Mouse (Mus musculus) cerebellum, postnatal 14 days (tissue): Measurements from ENCODE around the gene Lgr4.
A peak's percentile ranks its signal among the peaks of the same experiment; 100 is the strongest.

ENCODE experiments used
- DNase-seq, 2 experiments: peaks; one replicate each; pipeline ENCODE4 v3.0.0; 2021; ENCODE audit warnings: mixed read lengths in 2 of 2

Lgr4 gene

DNA sequence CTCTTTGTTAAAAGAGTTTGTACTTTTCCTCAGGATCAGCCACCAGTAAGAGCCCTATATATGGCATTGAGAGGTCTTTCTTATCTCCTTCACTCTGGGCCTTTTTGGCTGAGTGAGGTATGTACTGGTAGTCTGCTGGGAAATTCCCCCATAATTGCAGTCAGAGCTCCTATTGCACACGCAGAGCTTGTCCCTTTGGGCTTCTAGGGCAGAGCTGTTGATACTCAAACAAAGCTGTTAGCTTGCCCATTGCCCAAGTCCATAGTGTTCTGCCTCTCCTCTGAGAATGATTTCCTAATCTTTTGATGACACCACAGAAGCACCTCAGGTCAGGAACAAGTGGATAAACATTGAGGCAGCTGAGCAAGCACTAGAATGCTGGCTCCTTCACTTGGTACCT lies 67.5 kb downstream of the Lgr4 start:
- DNase-seq: no peak

DNA sequence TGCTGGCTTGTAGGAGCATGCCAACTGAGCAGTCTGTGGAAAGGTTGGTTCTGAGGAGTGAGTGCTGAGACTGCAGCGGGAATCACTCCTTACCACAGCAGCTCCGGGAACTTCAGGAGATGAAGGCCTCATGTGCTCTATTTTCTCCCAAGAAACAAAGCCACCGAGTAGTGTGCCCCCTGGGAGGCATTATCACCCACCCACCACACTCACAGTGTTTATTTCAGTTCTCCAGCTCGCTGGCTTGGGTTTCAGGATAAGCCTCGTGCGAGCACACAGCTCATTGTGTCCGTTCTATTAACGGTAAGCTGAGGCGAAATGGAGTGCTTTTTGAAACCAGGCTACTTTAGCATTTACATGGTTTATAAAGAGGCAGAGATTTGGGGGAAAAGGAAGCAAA lies 68.1 kb downstream of the Lgr4 start:
- DNase-seq: no peak

DNA sequence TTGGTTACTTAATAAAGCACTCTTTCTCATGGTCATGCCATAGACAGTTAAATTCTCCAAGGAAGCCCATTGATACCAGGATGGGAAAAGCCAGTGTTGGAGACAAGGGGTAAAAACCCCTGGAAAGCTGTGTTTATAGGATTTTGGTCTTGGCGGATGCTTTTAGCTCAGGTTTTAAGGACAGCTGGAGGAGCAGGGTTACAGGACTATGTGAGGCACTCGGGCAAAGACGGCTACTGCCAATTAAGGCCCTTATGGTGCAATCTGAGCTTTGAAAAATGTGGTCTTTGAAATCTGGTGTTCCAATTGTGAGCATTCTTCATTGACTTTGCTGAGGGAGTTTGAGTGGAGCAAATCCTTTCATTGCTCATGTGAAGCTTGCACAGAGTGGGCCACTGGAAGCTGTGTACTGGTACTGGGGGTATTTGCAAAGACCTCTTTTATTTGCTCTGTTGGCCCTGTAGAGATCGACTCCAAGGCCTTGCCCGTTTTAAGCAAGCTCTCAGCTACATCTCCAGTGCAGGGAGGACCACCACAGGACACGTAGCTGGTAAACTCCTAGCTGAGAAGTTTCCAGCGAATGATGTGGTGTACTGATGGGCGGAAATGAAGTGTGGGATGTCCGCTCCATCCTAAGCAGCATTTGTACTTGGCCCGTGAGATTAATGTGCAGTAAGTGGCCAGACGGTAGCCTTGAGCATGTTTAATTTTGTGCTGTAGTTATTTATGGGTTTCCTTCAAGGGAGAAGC lies 68.8 kb downstream of the Lgr4 start:
- DNase-seq: no peak

DNA sequence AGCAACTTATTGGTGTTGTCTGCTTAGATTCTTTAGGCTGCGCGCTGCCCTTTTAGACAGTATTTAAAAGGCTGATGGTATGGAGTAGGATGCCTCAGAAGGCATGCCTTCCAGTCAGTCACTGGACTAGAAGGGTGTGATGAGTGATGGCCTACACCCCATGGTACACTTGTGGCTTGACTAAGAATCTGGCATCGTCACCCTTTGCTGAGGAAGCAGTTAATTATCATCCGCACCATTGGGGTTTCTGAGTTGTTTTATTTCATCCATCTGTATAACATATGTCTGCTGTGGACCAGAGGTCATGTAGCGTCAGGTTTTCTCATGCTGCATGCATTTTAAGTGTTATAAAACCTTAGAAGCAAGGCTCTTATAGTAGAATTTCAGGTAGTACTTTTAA lies 70.5 kb downstream of the Lgr4 start:
- no peak for DNase-seq

DNA sequence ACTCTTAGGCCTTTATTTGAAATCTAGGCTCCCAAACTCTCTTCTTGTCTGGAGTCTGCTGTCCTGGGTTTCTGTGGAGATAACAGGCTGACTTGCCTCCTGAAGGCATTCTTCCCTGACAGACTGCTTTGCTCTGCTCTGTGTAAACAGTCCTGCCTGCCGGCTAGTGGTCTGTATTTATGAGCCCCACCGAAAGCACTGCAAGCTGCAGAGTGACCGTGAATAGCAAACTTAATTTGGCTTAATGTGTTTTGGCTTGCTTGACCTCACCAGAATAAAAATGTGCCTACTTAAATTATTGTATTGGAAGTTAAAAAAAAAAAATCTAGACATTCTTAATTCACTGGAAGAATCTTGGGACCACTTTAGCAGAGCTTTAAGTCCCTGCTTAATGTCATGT lies 71.7 kb downstream of the Lgr4 start:
- no peak for DNase-seq

DNA sequence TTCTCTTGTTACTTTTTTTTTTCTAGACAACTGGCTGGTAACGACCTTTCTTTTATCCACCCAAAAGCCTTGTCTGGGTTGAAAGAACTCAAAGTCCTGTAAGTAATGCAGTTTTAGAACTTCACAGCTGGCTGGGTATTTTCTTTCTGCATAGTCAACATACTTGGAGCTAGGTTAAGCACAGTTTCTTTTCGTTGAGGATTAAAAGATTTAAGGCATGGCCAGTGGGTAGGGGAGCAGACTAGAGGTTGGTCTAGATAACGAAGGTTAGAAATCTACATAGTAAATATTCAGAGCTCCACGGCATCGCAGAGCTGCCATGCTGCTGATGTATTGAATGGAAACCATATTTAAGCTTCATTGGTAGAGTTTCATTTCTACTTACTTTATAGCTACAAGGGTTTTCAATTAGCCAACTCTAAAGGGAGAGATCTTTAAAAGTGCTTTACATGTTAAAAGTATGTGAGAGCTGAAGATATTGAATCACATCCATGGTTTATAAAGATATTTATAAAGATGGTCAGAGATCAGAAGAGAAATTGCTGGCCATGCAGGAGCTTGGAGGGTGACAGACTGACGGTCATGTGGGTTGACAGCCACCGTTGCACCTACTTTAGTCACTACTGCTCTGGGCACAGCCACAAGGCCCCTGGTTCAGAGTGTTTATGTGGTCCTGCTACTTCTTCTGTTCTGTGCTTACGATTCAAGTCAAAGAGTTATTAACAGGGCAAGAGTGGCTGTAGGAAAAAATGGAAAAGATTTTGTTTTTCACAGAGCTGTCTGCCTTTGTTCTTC lies 72.4 kb downstream of the Lgr4 start:
- DNase-seq: no peak

DNA sequence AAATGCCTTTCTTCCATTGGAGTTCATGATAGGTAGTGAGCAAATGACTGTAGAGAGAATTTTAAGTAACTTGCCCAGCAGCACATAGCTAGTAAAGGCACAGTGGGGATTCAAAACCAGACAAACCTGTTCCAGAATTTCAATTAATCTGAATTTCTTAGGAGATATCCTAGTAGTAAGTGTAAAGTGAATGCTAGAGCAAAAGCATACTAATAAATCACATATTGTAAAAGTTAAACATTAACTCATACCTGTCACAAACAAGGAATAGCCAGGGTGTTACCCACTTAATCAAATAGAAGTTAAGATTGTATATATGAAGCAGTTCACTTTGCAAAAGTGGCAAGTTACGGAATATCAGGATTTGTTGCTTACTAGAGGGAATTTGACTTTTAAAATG lies 74.3 kb downstream of the Lgr4 start:
- DNase-seq: no peak

DNA sequence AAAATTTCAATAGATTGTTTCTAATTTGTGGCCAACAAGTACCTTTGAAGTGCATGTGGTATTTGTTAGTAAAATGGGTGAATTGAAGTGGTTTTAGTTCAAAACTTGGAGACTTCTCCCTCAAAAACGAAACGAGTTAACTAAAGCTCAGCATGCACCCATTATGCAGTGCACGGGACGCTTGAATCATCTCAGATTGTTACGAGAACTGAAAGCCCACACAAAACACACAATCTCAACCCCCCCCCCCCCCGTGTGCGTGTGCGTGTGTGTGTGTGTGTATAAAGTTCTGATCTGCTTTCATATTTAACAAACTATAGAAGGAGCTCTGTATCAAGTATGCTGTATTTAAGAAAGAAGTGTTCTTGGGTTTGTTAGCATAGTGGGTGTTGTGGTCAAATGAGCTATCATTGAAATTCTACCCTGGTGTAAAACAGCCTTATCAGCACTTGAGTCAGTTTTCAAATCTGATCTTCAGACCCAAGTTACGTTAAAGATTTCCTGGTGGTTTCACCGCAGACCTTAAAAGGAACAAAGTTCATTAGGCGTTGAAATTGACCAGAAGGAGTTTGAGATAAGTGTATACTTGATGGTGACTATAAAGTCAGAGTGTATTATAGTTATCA lies 75.1 kb downstream of the Lgr4 start:
- no peak for DNase-seq

DNA sequence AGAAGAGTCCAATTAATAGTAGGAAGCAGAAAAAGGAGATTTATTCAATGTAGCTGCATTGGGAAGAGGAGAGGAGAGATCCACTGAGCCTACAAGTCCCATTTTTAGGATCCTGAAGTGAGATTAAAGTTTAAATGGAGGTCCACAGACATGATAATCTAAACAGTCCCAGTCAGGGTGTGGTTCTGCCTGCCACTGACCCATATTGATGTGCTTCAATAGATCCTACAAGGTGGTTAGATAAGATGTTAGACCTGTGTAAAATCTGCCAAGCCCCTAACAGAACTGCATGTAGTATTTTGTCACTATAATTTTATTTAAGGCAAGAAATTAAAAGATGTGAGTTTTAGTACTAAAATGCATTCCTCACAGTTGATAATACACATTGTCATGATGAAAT lies 76.0 kb downstream of the Lgr4 start:
- DNase-seq: no peak

DNA sequence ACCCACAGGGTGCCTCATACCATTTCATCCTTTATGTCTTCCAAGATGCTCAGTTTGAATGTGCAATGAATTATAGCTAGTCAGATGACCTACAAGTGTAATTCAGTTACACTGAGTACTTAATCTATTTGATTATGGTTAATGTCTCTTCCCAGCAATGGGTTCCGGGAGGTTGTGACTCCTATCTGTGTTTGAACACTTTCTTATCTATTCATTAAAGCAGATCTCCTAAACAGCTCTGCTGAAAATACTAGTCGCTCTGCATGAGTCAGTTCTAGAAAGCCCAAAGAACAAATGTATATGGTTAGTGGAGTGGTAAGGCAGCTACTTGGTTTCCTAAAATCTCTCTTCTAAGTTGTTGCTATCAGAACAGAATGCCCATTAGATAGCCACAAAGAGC lies 77.6 kb downstream of the Lgr4 start:
- no peak for DNase-seq

DNA sequence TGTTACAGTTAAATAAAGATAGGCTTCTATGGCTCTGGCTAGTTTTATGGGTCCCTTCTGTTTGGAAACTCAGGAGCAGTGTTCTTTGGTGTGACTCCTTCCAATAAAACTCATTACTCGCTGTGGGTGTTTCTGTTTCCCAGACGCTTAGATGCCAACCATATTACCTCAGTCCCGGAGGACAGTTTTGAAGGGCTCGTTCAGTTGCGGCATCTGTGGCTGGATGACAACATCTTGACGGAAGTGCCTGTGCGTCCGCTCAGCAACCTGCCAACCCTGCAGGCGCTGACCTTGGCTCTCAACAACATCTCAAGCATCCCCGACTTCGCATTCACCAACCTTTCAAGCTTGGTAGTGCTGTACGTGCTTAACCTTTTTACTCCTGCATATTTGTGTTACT lies 79.0 kb downstream of the Lgr4 start:
- DNase-seq: no peak

DNA sequence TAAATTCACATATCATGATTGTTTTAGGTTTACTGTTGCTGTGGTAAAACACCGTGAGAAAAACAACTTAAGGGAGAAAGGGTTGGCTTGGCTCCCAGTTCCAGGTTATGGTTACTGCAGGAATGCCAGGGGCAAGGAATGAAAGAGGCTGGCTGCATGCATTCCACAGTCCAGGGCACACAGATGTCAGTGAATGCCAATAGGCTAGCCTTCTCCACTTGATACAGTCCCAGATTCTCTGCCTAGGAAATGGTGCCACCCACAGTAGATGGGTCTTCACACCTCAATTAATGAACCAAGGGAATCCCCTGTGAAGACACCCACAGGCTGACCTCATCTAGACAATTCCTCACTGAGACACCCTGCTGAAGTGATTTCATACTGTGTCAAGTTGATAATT lies 87.2 kb downstream of the Lgr4 start:
- no peak for DNase-seq

DNA sequence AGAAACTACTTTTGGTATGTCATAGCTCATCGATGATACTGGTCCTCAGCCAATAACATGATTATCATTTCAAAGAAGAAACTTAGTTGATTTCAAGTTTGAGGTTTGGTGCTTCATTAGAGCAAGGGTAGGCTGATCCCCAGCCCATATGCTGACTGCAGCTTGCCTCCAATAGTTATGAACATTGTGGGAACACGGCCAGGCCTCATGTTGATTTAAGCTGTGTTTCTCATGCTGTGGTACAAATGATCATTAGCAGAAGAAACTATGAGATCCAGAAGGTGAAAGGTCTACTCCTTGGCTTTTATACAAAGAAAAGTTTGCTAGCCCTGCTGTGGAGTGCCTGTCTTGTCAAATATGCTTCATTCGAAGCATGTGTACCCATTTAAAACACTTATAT lies 87.7 kb downstream of the Lgr4 start:
- DNase-seq: peak; percentile 32 to 65

DNA sequence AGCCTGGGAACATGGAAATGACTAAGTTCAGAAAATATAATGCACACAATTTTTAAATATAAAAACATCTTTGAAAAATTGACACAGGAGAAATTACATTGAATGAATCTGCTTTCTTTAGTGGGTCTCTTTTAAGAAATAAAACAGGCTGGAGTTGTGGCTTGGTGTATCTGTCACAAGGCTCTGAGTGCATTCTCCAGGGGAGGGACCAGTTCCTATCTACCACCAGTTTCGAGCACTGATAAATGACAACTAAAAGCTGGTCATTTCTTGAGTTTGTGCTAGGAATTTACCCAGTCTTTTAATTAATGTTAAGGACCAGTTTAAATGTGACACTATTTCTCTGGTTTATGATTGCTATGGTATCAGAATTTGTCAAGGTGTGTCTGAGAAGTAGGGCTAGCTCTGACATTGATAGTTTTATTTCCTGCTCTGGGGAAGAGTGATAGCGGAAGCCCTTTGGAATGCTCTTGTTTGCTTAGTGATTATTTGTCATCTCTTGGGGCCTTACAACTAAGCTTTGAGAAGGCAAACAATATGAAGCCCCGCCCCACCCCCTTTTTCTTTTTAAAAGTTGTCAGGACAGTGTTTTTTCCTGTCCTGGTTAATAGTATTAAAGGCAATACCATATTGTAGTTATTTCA lies 88.3 kb downstream of the Lgr4 start:
- no peak for DNase-seq

DNA sequence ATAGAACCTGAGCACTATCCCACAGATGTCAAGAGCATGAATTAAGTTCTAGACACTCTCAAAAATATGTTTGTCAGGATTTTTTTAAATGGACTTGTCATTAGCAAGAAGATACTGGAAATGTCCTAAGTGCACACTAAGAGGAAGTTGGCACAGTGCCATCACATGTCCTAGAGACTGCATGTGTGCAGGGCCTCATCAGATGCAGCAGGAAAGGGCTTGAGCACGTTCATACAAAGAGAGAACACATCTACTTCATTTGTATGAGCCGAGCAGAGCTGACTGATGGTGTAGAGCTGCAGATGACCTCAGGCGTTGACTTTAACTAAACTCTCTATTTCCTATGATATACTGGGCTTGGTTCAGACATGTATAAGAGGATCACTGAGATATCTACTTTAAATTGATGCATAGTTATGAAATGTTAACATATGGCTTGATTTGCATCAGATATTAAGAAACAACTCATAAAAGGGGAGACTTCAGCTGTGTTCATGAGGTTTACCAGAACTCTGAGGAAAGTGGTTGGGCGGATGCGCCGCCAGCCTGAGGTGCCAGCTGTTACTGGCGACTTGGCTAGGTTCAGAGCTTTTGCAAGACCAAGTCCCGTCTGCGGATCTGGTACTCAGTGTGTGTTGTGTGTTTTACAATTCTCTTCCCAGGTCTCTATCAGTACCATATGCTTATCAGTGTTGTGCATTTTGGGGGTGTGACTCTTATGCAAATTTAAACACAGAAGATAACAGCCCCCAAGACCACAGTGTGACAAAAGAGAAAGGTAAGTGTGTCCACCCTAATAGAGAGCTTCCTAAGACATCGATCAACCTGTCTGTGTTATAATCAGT lies 90.2 kb downstream of the Lgr4 start:
- DNase-seq: peak in 1 of 2 experiments; percentile 24

DNA sequence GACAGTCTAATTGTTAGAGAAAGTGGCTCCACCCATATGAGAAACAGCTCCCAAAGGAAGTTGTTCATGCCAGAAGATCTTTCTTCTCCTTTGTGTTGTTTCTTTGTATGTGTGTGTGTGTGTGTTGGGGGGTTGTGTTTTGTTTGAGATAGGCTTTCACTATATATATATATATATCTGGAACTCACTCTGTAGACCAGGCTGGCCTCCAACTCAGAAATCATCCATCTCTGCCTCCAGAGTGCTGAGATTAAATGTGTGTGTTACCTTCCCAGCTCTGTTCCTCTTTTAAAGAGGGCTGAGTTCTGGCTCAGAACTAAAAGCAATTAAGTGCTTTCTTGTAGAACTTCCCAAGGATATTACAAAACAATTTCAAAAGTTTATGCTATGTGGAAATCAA lies 92.0 kb downstream of the Lgr4 start:
- DNase-seq: no peak

DNA sequence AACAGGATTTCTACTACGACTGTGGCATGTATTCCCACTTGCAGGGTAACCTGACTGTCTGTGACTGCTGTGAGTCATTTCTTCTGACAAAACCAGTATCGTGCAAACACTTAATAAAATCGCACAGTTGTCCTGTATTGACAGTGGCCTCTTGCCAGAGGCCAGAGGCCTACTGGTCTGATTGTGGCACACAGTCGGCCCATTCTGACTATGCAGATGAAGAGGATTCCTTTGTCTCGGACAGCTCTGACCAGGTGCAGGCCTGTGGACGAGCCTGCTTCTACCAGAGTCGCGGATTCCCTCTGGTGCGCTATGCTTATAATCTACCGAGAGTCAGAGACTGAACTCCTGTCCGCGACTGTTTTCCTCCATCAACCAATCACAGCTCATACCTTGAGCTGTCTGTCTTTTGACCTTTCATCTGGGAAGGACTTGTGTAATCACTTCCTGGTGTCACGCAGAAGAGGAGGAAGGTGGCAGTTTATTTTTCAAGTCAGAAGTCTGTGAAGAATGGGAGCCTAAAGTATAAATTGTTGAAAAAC lies 94.8 kb downstream of the Lgr4 start:
- no peak for DNase-seq

DNA sequence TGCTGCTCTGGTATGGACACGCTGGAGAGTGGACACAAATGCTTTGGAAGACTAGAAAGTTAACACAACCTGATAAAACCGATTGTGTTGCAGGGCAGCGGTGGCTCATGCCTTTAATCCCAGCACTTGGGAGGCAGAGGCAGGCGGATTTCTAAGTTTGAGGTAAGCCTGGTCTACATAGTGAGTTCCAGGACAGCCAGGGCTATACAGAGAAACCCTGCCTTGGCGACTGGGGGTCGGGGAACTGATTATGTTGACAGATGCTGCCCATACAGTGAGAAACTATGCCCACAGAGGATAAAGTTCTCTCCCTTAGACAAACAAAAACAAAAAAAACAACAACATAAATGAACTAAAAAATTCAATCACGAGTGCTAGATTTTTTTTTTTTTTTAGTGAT lies 99.6 kb downstream of the Lgr4 start:
- no peak for DNase-seq

DNA sequence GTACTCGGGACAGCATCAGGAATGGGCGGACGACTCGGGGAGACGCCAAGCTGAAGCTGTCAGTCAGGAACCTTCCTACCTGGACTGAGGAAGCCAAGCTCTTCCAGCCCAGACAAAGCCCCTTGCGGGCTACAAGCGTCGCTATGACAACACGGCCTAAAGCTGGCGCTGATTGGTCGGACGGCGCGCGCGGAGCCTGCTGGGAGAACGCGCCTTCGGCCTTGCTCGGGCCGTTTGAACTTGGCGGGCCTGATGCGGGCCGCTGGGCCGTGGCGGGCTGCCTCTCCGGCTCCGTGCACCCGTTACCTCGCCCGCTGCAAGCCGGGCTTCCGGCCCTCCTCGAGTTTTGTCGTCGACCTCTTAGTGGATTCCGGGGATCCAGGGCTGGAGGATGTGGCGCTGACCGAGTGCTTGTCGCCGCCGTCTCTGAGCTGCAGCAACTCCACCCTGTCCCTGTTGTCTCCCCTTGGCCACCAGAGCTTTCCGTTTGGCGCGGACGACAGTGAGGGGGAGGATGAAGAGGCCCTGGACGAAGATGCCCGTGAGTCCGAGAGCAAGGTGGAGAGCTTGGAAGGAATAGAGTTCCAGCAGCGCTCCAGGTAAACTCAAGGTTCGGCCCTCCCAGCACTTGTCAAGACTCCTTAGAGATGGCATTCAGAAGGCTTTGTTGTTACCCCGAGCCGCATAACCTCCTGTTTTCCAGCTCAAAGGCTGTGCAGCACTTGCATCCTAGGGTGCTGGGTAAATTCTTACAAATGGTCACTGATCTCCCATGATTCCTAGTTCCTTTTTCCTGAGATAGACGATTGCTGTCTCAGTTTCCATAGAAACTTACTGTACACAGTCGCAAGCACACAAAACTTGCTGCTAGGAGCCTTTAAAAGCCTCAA lies 100.4 kb downstream of the Lgr4 start, which contains the start of gene Ccdc34:
TSS of gene Ccdc34 (plus strand) at position 202 of the 890 bp plus-strand sequence.
- peak; percentile 93 for DNase-seq

DNA sequence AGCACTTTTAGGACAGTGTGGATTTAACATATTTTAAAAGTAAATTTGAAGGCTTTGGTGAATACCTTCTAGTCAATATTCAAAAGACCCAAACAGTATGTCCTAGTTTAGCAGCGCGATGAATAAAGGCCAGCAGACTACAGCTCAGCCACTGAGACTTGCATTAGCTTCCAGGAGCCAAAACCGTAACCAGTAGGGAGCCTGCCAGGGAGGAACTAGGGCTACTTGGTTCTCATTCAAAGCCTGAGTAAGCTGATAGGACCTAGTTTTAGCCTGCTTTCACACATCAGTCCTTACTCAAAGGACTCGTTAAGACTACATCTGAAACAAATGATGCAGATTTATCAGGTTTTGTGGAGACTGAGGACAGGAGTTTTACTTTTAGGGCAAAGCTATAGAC lies 102.2 kb downstream of the Lgr4 start:
- no peak for DNase-seq

DNA sequence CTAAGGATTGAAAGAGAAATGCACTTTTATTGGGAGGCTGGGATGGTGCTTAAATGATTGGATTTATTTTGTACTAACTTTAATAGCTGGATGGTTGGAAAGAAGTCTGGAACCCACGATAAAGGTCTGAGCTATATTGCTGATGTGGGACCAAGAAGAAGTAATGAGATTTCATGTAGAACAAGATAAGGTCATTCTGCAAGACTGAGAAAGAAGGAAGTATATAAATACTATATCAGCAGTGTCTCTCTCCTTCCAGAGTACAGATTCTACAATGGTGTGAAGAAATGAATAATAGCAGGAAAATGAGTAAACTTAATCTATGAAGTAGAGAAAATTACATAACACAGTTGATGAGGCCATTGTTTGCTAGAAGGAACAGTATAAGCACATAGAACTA lies 103.0 kb downstream of the Lgr4 start:
- no peak for DNase-seq
